Mouse (Mus musculus): ENCODE measurements around the gene Zbtb37.

Gene Zbtb37

GRCm38 (mm10) chr1:161034435-161035280 lies at the start of gene Zbtb37:
Zbtb37 (minus strand) TSS chr1:161034849.
- DNase-seq (ENCODE audit: low spot score) = peak; percentile 99

GRCm38 (mm10) chr1:161077243-161077642 lies 42.6 kb upstream of the Zbtb37 start:
- DNase-seq (ENCODE audit: low spot score) = no peak

- no peak for DNase-seq (ENCODE audit: low spot score)
Measured at GRCm38 (mm10) chr1:161076238-161076637, 41.6 kb upstream of the Zbtb37 start.

- no peak for DNase-seq (ENCODE audit: low spot score)
Measured at GRCm38 (mm10) chr1:161071272-161071620, 36.6 kb upstream of the Zbtb37 start.

GRCm38 (mm10) chr1:161070352-161071271 lies 36.0 kb upstream of the Zbtb37 start, which contains the start of the genes Dars2 and Cenpl:
Dars2 (minus strand) TSS chr1:161070658.
Cenpl (plus strand) TSS chr1:161070713.
- DNase-seq (ENCODE audit: low spot score) = peak; percentile 99

- DNase-seq (ENCODE audit: low spot score) = no peak
Measured at GRCm38 (mm10) chr1:161063351-161063750, 28.7 kb upstream of the Zbtb37 start.

- no peak for DNase-seq (ENCODE audit: low spot score)
Measured at GRCm38 (mm10) chr1:161057164-161057563, 22.5 kb upstream of the Zbtb37 start.

GRCm38 (mm10) chr1:161046972-161047371 lies 12.3 kb upstream of the Zbtb37 start:
- no peak for DNase-seq (ENCODE audit: low spot score)

GRCm38 (mm10) chr1:161041261-161042020 lies 6.8 kb upstream of the Zbtb37 start:
- DNase-seq (ENCODE audit: low spot score) = no peak

GRCm38 (mm10) chr1:161040855-161041254 lies 6.2 kb upstream of the Zbtb37 start:
- peak; percentile 38 for DNase-seq (ENCODE audit: low spot score)

- DNase-seq (ENCODE audit: low spot score) = peak; percentile 22
Measured at GRCm38 (mm10) chr1:161040426-161040770, 5.7 kb upstream of the Zbtb37 start.

GRCm38 (mm10) chr1:161039741-161040425 lies 5.2 kb upstream of the Zbtb37 start:
- DNase-seq (ENCODE audit: low spot score) = no peak

- DNase-seq (ENCODE audit: low spot score) = no peak
Measured at GRCm38 (mm10) chr1:161038968-161039721, 4.5 kb upstream of the Zbtb37 start.

- no peak for DNase-seq (ENCODE audit: low spot score)
Measured at GRCm38 (mm10) chr1:161038004-161038403, 3.4 kb upstream of the Zbtb37 start.

- DNase-seq (ENCODE audit: low spot score) = no peak
Measured at GRCm38 (mm10) chr1:161037599-161037998, 3.0 kb upstream of the Zbtb37 start.

- no peak for DNase-seq (ENCODE audit: low spot score)
Measured at GRCm38 (mm10) chr1:161037026-161037425, 2.4 kb upstream of the Zbtb37 start.

- DNase-seq (ENCODE audit: low spot score) = peak; percentile 36
Measured at GRCm38 (mm10) chr1:161036411-161036841, 1.8 kb upstream of the Zbtb37 start.

- peak; percentile 24 for DNase-seq (ENCODE audit: low spot score)
Measured at GRCm38 (mm10) chr1:161035786-161036404, 1.2 kb upstream of the Zbtb37 start.

GRCm38 (mm10) chr1:161035281-161035785 lies 684 bp upstream of the Zbtb37 start:
- DNase-seq (ENCODE audit: low spot score) = peak; percentile 69

- DNase-seq (ENCODE audit: low spot score) = peak; percentile 57
Measured at GRCm38 (mm10) chr1:161033856-161034434, 704 bp downstream of the Zbtb37 start.

Measured in adipocyte (in vitro differentiated cells).